Mouse (Mus musculus): ENCODE results near the gene Atf6b.

The Atf6b gene

DNA sequence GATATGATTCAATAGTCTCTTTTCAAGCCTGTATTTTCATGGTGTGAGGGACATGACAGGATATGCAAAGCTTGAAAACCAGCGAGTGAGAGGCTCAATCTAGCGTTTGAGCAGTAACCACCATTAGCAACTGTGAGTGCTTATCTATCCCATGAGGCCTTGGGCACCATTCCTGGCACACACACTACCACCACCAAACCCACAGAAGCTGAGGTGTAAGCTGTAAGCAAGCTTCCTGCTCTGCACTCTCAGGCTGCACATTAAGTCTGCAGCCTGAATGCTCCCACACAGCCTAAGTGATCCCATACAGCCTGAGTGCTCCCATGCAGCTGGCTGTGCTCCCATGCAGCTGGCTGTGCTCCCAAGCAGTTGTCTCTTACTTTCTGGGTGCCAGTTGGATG lies 53.7 kb downstream of the Atf6b start:
- DNase-seq, result no peak
